Mouse (Mus musculus) midbrain, embryonic 10.5 days (tissue): ENCODE measurements around the gene Rad51c. TPM values are rescaled to one million over a fixed set of nuclear protein-coding genes. Genes with fewer than 3 reads are reported as not detected.
"Not testable (repeated sequence)": the region's sequence is repeated elsewhere in the genome, so short reads cannot be mapped to it uniquely, and the experiment has no call there.

Experiments
- DNase-seq: peaks from one replicate; pipeline ENCODE4 v3.0.0-alpha.2; 2017; ENCODE audit warnings: low spot score
- H3K27ac ChIP-seq: fragments of 300-500 bp; sonication (generic); replicated peaks from 2 replicates; pipeline ENCODE4 v1.5.1; 2016; ENCODE audit warnings: mild to moderate bottlenecking
- H3K27me3 ChIP-seq: fragments of 300-500 bp; sonication (generic); 2 replicates; pipeline ENCODE4 v1.6.1; 2016; ENCODE audit warnings: low read depth, mild to moderate bottlenecking; ENCODE audit not compliant: poor library complexity, severe bottlenecking
- H3K36me3 ChIP-seq: fragments of 300-500 bp; sonication (generic); 2 replicates; pipeline ENCODE4 v1.6.1; 2016; ENCODE audit warnings: mild to moderate bottlenecking, moderate library complexity
- H3K4me1 ChIP-seq: fragments of 300-500 bp; sonication (generic); 2 replicates; pipeline ENCODE4 v1.6.1; 2016
- H3K4me3 ChIP-seq: fragments of 300-500 bp; sonication (generic); 2 replicates; pipeline ENCODE4 v1.5.1; 2016; ENCODE audit warnings: mild to moderate bottlenecking, moderate library complexity
- H3K9me3 ChIP-seq: fragments of 300-500 bp; sonication (generic); replicated peaks from 2 replicates; pipeline ENCODE4 v1.6.1; 2016; ENCODE audit warnings: mild to moderate bottlenecking
- WGBS: fragments of 180-500 bp; shearing (Covaris S2); methylation state at CpG from one replicate; pipeline ENCODE4 v1.1.7; 2016; 5-methylcytosine and 5-hydroxymethylcytosine counted together
- polyA plus RNA-seq: library from polyadenylated mRNA; unstranded; fragments of >200 nt; fragmentation: Nextera tagmentation; extraction: Ambion mirVana; gene quantifications from 2 replicates; pipeline ENCODE4 v1.2.1, GENCODE M21; 2016

Gene Rad51c
- polyA plus RNA-seq, 1 experiment from 2014 or later, result 15.1 TPM

DNA sequence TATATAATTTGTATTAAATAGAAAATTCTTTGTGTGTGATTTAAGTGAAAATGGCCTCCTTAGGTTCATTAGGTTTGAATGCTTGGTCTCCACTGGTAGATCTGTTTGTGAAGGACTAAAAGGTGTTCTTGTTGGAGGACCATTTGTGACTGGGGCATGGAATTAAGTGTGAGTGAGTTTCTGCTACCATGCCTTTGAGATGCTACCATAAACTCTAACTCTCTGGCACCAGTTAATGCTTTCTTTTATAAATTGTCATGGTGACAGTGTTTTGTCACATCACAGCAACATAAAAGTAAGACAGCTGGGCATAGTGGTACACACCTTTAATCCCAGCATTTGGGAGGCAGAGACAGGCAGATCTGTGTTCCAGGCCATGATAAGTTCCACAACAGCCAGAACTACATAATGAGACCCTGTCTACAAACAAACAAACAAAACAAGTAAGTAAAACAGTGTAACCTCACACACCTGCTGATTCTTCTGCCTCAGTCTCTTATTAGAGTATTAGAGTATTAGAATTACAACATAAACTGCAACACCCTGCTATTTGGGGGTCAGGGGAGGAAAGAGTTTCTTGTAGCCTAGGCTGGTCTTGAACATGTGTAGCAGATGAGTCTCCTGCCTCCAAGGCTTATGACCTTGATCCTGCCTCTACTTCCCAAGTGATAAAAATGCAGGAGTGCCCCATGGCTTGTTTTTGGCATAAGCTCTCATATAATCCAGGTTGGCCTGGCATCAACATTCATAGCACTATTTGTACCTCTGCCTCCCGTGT, 22.7 kb upstream of the Rad51c start:
- H3K27ac ChIP-seq, result no peak overlapping the region
- no peaks in the 10 kb centered on the region for H3K27me3 ChIP-seq
- no peak overlapping the region for H3K4me3 ChIP-seq
- WGBS, result 74% methylated on average over 1 of the region's 1 CpGs
- no peaks in the 10 kb centered on the region for H3K36me3 ChIP-seq
- peaks cover 10% of the 10 kb centered on the region for H3K4me1 ChIP-seq
- H3K9me3 ChIP-seq, result no peaks in the 10 kb centered on the region
- no peak for DNase-seq

DNA sequence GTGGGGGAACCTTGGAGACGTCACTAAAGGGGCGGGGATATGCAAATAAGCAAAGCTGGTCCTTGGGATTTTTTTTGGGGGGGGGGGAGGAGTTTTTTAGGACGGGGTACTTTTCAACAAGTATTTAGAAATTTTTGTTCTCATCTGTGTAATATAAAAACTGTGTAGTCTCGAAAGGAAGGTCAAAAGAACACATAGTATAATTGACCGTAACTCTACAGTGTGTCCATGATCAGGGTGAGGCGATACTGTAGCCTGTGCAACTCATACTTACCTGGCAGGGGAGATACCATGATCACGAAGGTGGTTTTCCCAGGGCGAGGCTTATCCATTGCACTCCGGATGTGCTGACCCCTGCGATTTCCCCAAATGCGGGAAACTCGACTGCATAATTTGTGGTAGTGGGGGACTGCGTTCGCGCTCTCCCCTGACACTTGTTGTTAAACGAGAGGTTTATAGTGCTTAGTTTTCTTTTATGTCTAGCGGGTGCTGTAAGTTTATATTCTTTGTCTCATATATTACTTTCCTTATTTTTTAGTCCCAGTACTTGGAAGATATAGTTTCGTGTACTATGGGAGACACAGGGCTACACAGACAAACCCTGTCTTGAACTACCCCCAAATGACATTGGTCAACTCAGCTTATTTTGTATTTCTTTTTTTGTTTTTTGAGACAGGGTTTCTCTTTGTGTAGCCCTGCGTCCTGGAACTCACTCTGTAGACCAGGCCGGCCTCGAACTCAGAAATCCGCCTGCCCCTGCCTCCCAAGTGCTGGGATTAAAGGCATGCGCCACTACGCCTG, 21.9 kb upstream of the Rad51c start:
- peak overlapping the region; percentile 95 for H3K27ac ChIP-seq
- WGBS, result 2% methylated on average over 24 of the region's 24 CpGs

DNA sequence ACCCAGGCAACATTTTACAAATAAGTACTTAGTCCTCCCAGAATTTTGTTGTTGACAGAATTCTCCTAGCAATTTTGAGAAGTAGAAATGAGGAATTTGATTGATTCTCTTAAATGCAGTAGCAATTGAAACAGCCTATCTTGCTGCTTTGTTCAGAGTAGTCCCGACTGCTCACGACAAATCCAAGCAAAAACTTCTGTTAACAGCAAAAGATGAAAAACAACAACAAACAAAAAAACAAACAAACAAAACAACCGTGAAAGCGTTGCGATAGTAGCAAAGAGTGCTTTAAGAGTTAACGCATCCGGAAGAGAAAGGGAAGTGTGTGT, 21.3 kb upstream of the Rad51c start:
- Histone ChIP-seq H3K27ac (peak overlapping the region; percentile 95), H3K36me3 (no peaks in the 10 kb centered on the region), H3K4me3 (peak overlapping the region; percentile 53), H3K4me1 (peaks cover 16% of the 10 kb centered on the region), H3K9me3 (no peaks in the 10 kb centered on the region), H3K27me3 (no peaks in the 10 kb centered on the region)
- 1% methylated on average over 7 of the region's 7 CpGs for WGBS
- DNase-seq, result no peak

More for the DNA sequence above, 21.9 kb upstream of the Rad51c start:
- H3K9me3 ChIP-seq, H3K36me3 ChIP-seq, H3K27me3 ChIP-seq: not testable (repeated sequence)
- Histone ChIP-seq H3K4me3 (peak overlapping the region; percentile 53), H3K4me1 (peaks cover 16% of the 10 kb centered on the region)
- DNase-seq, result peak; percentile 73

DNA sequence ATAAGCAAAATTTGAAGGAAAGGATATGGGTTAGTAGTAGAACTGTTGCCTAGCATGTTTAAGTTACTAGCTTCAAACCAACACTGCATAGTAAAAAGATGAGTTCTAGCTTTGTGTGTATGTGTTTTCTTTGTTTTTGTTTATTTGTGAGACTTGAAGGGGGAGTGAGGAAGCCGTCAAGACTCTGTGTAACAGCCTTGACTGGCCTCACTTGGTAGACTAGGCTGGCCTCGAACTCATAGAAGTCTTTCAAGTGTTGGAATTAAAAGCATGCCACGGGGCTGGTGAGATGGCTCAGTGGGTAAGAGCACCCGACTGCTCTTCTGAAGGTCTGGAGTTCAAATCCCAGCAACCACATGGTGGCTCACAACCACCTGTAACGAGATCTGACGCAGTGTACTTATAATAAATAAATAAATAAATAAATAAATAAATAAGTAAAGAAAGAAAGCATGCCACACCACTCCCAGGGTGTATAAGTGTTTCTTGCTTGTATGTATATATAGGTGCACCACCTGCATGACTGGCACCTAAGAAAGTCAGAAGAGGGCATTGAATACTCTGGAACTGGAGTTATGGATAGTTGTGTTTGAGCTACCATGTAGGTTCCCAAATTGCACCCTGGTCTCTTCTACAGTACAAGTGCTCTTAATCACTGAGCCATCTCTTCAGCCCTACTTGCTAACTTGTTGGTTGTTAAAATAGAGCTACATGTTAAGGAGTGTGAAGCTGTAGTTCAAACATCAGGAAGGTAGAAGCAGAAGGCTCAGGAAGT, 19.0 kb upstream of the Rad51c start:
- Histone ChIP-seq H3K27ac (no peak overlapping the region), H3K9me3 (no peaks in the 10 kb centered on the region), H3K36me3 (no peaks in the 10 kb centered on the region), H3K4me3 (no peak overlapping the region), H3K4me1 (peaks cover 16% of the 10 kb centered on the region), H3K27me3 (no peaks in the 10 kb centered on the region)
- 50% methylated on average over 6 of the region's 6 CpGs for WGBS
- DNase-seq, result no peak

DNA sequence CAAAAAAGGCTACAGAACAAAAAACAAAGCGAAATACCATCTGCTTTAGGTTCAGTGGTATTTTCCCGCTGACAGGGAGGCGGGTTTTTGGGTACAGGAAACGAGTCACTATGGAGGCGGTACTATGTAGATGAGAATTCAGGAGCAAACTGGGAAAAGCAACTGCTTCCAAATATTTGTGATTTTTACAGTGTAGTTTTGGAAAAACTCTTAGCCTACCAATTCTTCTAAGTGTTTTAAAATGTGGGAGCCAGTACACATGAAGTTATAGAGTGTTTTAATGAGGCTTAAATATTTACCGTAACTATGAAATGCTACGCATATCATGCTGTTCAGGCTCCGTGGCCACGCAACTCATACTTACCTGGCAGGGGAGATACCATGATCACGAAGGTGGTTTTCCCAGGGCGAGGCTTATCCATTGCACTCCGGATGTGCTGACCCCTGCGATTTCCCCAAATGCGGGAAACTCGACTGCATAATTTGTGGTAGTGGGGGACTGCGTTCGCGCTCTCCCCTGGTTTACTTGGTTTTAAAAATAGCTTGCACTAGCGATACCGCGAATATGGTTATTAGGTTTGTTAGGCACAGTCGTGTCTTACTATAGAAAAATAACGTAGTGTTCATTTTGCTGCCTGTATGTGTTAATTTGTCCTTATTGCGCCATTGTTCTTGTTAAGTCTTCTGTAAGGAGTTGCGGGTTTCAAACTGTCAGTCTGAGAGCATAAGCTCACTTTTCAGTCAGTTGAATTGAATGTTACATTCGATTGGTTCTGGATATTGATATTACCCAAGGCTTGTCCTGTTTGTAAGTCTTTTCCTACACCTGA, 18.0 kb upstream of the Rad51c start:
- H3K4me1 ChIP-seq, result peaks cover 16% of the 10 kb centered on the region
- WGBS, result under 1% methylated on average over 26 of the region's 26 CpGs
- H3K27ac ChIP-seq, result peak overlapping the region; percentile 96
- DNase-seq, result peak; percentile 77
- H3K4me3 ChIP-seq, result peak overlapping the region; percentile 49
- H3K9me3 ChIP-seq, result no peaks in the 10 kb centered on the region
- no peaks in the 10 kb centered on the region for H3K27me3 ChIP-seq
- H3K36me3 ChIP-seq, result no peaks in the 10 kb centered on the region

DNA sequence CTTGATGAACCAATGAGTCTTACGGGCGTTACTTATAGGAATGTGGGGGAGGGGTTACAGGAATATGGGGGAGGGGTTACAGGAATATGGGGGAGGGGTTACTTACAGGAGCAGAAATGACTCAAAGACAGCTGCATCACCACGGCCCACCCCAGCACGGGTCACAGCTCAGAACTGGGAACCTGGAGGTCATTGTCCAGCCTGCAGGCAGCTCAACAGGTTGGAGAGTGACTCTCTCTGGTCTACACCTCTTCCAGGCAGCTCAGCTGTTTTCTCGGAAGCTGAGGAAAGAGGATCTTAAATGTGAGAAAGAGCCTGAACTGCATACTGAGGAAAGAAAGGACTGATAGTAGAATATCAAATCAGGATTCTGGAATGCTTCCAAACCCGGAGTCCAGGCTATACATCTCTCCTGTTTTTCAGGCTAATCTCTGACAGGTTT, 17.0 kb upstream of the Rad51c start:
- H3K9me3 ChIP-seq, result no peaks in the 10 kb centered on the region
- 40% methylated on average over 6 of the region's 6 CpGs for WGBS
- H3K4me3 ChIP-seq, result peak overlapping the region; percentile 49
- peaks cover 13% of the 10 kb centered on the region for H3K4me1 ChIP-seq
- peak overlapping the region; percentile 96 for H3K27ac ChIP-seq
- no peaks in the 10 kb centered on the region for H3K27me3 ChIP-seq
- peak; percentile 35 for DNase-seq
- H3K36me3 ChIP-seq, result no peaks in the 10 kb centered on the region

DNA sequence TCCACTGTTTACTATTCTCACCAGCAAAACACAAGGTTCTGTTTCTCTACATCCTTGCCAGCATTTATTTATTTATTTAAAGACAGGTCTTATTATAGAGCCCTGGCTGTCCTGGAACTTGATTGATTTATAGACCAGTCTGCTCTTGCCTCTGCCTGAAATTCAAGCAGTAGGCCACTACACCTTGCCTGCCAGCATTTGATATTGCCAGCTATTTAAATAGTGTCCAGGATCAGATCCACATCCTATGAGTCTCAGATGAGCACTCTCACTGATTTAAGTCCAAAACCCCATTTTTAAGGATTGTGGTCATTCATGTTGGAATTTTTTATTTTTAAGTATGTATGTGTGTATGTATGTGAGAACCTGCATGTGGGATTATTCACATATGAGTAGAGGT, 16.1 kb upstream of the Rad51c start:
- H3K27ac ChIP-seq, result no peak overlapping the region
- no peak overlapping the region for H3K4me3 ChIP-seq
- H3K27me3 ChIP-seq, result no peaks in the 10 kb centered on the region
- no peaks in the 10 kb centered on the region for H3K9me3 ChIP-seq
- H3K36me3 ChIP-seq, result no peaks in the 10 kb centered on the region
- no peak for DNase-seq
- H3K4me1 ChIP-seq, result peaks cover 10% of the 10 kb centered on the region

DNA sequence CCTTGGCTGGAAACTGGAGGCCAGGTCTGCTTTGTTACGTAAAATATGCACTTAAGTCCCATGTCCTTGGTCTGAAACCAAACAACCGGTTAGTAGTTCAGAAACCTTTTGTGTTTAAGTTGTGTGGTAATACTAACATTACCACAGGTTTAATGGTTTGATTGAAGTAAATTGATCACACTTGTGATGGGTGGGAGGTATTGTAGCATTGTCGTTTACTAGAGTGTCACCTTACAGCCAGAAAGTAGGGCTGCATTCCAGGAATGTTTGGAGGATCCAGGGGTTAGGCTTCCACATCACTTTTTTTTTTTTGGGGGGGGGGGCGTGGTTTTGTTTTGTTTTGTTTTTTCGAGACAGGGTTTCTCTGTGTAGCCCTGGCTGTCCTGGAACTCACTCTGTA, 11.4 kb upstream of the Rad51c start:
- 64% methylated on average over 5 of the region's 5 CpGs for WGBS
- DNase-seq, result no peak

DNA sequence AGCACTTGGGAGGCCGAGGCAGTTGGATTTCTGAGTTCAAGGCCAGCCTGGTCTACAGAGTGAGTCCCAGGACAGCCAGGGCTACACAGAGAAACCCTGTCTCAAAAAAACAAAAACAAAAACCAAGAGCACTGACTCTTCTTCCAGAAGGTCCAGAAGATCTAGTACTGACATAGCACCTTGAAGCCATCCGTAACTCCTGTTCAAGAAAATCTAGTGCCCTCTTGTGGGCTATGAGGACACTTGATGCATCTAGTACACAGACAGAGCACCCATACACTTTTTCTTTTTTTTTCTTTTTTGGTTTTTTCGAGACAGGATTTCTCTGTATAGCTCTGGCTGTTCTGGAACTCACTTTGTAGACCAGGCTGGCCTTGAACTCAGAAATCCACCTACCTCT, 8.7 kb upstream of the Rad51c start:
- H3K9me3 ChIP-seq, DNase-seq, H3K27me3 ChIP-seq, H3K36me3 ChIP-seq, H3K4me1 ChIP-seq, H3K27ac ChIP-seq, H3K4me3 ChIP-seq: not testable (repeated sequence)
- WGBS, result 66% methylated on average over 3 of the region's 3 CpGs

More for the DNA sequence above, 11.4 kb upstream of the Rad51c start:
- Histone ChIP-seq H3K27me3 (no peaks in the 10 kb centered on the region), H3K9me3 (no peaks in the 10 kb centered on the region), H3K36me3 (no peaks in the 10 kb centered on the region), H3K4me1 (no peaks in the 10 kb centered on the region), H3K27ac (no peak overlapping the region), H3K4me3 (no peak overlapping the region)

DNA sequence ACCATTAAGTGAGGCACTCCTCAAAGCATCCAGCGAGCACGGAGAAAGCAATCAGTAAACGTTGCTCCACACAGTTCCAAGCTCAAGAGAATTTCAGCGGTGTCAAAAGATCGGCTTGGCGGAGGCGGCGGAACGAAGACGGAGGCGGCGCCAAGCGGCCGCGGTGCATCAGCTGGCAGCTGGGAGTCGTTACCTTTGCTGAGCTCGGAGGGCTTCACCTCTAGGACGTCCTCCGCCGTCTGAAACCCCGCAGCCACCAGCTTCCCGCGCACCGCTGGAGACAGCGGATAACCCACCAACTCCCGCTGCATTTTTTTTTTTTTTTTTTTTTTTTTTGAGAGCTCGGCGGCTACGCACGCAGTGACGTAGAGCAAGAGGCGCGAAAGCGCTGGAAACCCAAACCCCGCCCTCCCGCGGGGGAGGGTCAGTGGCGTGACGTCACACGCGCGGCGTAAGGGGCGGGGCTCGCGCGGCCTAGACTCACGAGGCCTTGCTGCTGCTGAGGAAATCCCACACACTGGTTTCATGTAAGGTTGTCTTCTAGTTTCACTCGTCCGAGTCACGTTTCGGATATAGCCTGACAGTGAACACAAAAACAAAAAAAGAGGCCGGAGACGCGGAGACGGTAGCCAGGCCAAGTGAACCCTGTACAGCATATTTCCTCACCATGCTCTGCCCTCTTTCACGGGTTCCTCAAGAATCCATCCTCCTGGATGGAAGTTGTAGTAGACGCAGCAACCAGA, 472 bp downstream of the Rad51c start:
- H3K36me3 ChIP-seq, result peaks cover 25% of the 10 kb centered on the region
- H3K27ac ChIP-seq, result peak overlapping the region; percentile 93
- no peaks in the 10 kb centered on the region for H3K9me3 ChIP-seq
- peaks cover 6% of the 10 kb centered on the region for H3K4me1 ChIP-seq
- DNase-seq, result peak; percentile 96
- H3K27me3 ChIP-seq, result no peaks in the 10 kb centered on the region
- 2% methylated on average over 57 of the region's 58 CpGs for WGBS
- H3K4me3 ChIP-seq, result peak overlapping the region; percentile 63

DNA sequence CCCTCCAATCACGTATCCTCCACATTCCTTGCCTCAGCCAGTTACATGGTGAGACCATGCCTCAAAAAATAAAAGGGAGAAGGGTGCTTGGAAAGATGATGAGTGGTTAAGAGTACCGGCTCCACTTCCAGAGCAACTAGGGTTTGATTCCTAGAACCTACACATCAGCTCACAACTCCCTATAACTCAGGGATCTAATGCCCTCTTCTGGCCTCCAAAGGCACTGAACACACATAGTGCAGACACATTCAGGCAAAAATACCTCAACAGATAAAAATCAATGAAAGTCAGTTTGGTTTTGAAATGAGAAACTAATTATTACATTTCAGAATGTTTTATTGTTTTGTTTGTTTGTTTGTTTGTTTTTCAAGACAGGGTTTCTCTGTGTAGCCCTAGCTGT, 6.4 kb downstream of the Rad51c start:
- Histone ChIP-seq H3K4me3 (no peak overlapping the region), H3K36me3 (peaks cover 40% of the 10 kb centered on the region), H3K27ac (no peak overlapping the region), H3K9me3 (no peaks in the 10 kb centered on the region), H3K4me1 (no peaks in the 10 kb centered on the region), H3K27me3 (no peaks in the 10 kb centered on the region)
- no peak for DNase-seq
- 95% methylated on average over 2 of the region's 2 CpGs for WGBS
